Mouse (Mus musculus): ENCODE results near the gene Ccdc146. TPM values are rescaled to one million over a fixed set of nuclear protein-coding genes. Genes with fewer than 3 reads are reported as not detected.
"Not testable (repeated sequence)": the region's sequence is repeated elsewhere in the genome, so short reads cannot be mapped to it uniquely, and the experiment has no call there.

Gene Ccdc146
- total RNA-seq, 2 experiments from 2014 or later: 0.16 to 0.28 TPM

DNA sequence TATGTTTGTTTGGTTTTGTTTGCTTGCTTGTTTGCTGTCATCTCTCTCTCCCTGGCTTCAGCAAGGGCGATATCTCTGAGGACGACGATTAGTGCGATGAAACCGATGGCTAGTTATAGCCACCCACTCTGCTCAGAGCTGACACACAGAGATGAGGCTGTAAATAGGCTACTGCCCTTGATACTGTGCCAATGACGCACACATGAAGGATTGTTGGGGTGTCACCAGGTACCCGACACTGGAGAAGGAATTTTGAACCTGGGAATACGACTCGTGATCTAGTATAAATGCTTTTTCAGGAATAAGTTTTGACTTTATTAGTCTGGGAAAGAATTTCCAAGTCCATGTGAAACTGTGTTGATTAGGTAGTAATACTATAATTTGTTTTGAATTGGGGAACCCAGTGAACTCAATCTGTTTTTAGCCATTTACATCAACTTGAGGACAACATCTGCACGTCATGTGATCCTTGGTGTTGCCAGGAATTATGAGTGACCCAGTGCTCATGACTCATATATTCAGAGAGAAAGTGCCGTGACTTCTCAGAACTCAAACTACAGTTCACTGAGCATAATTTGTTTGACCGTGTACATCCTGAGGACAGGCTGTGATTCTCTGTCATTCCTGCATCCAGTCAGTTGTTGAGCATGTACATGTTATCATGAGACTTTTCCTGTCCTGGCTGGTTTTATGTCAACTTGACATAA is 141.0 kb downstream of the Ccdc146 start:
- DNase-seq (ENCODE audit: extremely low spot score in 1 of 2, low spot score in 2 of 2): no peak
- intact Hi-C loops (cut with DNase I): no loop called here

DNA sequence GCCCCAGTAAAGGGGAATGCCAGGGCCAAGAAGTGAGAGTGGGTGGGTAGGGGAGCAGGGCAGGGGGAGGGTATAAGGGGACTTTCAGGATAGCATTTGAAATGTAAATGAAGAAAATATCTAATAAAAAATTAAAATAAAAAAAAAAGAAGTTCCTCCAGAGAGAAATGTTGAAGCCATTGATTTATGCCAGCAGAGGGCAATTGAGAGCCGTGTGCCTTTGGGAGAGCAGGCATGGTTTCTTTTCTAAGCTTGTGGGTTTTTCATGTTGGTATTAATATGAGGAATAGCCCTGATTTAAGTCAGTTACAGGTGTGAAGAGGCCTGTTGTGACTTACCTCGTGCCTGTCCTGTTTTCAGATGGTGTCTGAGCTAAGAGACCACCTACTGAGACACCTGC is 146.8 kb downstream of the Ccdc146 start:
- intact Hi-C loops (cut with DNase I): loop anchor here (5.0 kb wide), 1 partner anchor 145 kb away; the partner anchor contains the start of genes Ccdc146 and Fam185a
- DNase-seq (ENCODE audit: extremely low spot score in 1 of 2, low spot score in 2 of 2): not testable (repeated sequence)

DNA sequence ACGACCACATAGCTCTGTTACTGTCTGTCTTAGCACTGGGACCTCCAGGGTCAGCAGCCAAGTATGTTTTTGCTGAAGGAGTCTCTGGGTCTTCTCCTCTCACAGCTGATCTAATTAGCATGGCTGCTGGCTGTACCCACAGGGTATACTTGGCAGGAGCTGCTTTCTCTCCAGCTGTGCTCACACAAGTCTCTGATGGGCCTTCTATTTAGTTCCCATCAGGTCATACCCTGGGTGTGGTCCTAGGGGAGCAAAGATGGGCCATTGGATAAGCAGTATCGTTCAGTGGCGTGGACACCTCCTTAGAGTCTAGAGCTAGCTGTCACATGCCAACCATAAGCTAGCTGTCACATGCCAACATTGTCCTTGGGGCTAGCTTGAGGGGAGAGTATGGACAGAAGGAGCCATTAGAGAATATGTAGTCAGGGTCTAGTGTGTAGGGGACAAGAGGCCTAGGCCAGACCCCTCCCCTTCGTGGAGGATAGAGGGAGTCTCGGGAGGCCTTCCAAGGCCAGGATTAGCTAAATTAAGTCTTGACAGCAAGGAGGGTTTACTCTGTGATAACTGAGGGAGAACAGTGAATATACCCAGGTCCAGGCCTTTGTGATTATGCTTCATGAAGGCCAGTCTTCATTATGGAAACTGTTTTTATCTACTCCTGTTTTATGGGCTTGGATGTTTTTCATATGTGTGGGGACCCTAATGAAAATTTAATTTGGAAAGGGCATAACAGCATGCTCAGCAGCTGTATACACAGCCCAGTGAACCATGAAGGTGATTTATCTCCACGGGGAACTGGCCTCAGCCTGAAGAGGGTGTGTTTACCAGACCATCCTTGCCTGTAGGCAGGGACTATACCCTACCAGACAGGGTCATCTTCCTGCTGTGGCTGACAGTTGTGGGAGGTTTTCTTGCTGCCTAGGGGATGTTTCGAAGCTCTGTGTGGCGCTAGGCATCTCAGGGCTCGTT is 152.8 kb downstream of the Ccdc146 start:
- intact Hi-C loops (cut with DNase I): no loop called here
- no peak for DNase-seq (ENCODE audit: extremely low spot score in 1 of 2, low spot score in 2 of 2)

DNA sequence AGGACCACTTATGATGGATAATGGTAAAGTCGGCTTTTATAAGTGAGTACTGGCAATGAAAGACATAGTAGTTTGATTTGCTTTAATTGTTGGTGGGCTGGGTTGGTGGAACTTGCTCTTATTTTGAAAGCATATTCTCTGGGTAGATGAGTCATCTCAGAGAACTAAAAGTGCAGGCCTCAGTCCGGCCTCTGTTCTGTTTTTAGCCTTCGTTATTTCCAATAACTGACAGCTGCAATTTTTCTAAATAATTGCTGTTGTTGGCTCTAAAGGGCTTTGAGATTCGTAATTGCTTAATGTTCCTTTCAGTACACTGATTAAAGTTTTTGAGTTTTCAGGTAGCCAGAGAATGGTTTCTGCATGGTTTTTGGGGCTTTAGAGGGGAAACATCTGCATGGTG is 153.7 kb downstream of the Ccdc146 start:
- intact Hi-C loops (cut with DNase I): no loop called here
- no peak for DNase-seq (ENCODE audit: extremely low spot score in 1 of 2, low spot score in 2 of 2)

DNA sequence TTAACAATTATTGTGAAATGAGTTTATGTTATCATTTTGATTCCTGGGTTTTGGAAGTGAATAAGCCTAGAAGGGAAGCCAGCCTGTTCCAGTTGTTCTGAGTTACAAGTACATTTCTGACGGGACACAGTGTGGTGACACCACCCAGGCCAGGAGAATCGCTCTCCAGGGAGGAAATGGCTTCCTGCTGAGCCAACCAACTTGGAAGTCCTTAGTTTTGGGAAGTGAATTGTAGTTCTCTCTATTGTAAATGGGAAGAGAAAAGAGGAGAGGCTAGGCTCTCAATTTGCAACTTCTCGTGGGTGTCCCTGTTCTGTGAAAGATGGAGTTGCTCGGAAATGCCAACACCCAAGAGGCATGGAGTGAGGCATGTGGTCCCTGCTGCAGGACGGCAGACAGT is 155.0 kb downstream of the Ccdc146 start:
- no peak for DNase-seq (ENCODE audit: extremely low spot score in 1 of 2, low spot score in 2 of 2)
- intact Hi-C loops (cut with DNase I): loop anchor here (10.0 kb wide), 1 partner anchor 475 kb away; no protein-coding TSS in a partner anchor

DNA sequence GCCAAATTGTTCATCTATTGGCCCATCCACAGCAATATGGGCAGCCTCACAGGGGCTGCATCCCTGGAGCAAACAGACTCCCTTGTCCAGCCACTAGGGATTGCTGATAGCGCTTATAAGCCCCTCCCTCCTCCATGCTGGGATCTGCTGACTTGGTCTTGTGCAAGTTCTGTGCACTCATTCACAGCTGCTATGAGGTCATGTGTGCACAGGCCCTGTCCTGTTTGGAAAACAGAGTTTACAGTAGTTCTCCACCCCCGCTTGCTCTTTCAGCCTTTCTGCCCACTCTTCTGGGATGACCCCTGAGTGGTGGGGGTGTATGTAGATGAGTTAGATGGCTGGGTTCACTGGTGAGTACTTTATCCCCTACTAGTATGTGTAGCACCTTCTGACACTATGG is 157.4 kb downstream of the Ccdc146 start:
- intact Hi-C loops (cut with DNase I): loop anchor here (10.0 kb wide), 1 partner anchor 478 kb away; no protein-coding TSS in a partner anchor
- no peak for DNase-seq (ENCODE audit: extremely low spot score in 1 of 2, low spot score in 2 of 2)

DNA sequence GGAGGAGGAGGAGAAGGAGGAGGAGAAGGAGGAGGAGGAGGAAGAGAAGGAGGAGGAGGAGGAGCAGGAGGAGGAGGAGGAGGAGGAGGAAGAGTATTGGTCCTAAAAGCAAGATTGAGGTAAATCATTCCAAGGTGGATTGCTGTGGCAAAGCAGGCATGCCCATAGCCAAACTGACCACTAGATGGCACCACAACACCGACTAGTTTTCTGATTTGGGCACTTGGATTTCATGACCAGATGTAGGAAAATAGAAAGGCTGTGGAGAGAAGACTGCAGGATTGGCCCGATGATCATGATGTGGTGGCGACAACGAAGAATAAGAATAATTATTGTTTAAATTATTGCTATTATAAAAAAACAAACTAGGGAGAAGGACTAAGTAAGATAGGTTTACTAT is 159.4 kb downstream of the Ccdc146 start:
- DNase-seq (ENCODE audit: extremely low spot score in 1 of 2, low spot score in 2 of 2): peak; percentile 80 to 84
- intact Hi-C loops (cut with DNase I): loop anchor here (10.0 kb wide), 1 partner anchor 480 kb away; no protein-coding TSS in a partner anchor

DNA sequence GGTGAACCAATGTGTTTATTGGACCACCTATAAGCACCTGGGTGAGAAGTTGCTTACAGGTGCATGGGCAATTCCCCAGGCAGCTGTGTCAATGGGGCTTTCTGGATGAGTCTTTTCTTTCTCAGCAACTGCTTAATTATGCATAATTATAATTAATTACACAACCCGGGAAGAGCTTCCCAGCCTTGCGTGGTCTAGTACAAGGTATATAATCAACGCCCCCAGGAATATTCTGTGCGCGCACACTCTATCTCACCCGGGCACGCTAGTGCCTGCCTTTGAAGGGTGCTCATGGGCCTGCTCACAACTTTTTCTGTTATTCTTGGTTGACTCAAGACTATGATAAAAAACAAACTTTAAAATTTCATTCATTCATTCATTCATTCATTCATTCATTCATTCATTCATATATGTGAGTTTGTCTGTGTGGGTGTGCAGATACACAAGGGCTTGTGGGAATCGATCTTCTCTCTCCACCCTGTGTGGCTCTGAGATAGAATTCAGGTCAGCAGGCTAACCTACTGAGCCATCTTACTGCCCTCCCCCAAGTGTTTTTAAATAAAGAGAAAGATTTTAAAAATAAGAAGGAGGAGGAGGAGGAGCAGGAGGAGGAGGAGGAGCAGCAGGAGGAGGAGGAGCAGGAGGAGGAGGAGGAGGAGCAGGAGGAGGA is 160.0 kb downstream of the Ccdc146 start:
- intact Hi-C loops (cut with DNase I): loop anchor here (5.0 to 10.0 kb wide), 3 partner anchors 158 to 480 kb away; partner anchors contain the start of genes Ccdc146 and Fam185a
- no peak for DNase-seq (ENCODE audit: extremely low spot score in 1 of 2, low spot score in 2 of 2)

DNA sequence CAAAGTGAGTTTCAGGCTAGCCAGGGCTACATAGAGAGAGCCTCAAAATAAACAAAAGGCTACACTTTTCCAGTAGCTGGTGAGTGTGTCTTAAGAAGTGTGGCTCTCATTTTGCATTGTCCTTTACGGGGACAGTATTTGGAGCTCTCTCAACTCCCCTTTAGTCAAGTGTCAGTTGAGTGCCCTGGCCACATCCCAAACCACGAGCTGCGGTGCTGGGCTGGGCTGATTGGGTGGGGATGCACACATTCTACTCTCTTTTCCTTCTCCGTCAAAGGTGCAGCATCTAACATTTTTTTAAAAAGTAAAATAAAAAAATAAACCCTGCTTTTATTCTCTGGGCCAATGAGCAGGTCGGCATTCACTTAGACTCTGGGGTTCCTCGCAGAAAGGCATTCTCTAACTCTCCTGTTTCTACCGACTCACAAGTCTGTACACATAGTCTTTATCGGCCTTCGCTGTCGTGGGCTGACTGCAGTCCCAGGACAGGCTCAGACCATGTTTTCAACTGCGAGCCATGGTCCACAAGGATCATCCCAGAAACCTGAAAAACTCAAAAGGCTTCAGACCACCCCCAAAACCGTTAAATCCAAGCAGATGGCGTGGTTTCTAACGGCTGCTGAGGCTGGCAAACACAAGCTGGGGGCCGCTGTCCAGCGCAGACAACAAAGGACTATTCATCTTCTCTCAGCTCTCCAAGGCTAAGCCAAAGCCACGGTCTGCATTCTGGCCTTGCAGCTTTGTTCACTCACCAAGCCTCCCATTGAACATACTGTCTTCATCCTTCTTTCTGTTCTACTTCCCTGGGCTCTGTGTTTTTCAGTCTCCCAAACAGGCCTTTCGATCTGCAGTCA is 161.0 kb downstream of the Ccdc146 start:
- intact Hi-C loops (cut with DNase I): loop anchor here (5.0 to 10.0 kb wide), 3 partner anchors 159 to 481 kb away; partner anchors contain the start of genes Ccdc146 and Fam185a
- peak; percentile 32 for DNase-seq (ENCODE audit: extremely low spot score in 1 of 2, low spot score in 2 of 2)

DNA sequence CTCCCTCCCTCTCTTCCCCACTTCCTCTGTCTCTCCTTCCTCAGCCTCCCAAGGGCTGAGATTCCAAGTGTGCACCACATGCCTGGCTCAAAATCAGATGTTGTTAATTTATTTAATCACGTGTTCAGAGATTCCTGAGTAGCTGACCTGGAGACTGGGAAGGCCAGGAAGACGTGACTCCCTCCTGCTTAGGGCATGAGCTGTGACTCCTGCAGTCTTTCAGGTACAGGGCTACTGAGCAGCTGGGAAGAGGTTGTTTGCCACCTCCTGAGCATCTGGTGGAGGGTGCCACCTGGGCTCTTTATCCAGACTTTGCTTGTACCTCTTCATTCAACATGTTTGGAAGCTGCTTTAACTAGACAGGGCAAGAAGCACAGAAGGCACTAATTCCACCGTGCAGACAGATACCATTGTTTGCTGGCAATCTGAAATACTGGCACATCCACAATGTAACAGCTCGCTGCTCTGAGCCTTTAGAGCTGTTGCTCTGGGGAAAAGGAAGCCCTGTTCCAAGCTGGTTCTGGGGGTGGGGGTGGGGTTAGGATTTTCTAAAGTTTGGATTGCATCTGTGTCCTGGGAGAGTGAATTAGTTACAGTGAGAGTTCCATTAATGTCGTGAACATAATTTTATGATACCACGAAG is 163.2 kb downstream of the Ccdc146 start:
- no peak for DNase-seq (ENCODE audit: extremely low spot score in 1 of 2, low spot score in 2 of 2)
- intact Hi-C loops (cut with DNase I): loop anchor here (5.0 to 10.0 kb wide), 3 partner anchors 161 to 483 kb away; partner anchors contain the start of genes Ccdc146 and Fam185a

DNA sequence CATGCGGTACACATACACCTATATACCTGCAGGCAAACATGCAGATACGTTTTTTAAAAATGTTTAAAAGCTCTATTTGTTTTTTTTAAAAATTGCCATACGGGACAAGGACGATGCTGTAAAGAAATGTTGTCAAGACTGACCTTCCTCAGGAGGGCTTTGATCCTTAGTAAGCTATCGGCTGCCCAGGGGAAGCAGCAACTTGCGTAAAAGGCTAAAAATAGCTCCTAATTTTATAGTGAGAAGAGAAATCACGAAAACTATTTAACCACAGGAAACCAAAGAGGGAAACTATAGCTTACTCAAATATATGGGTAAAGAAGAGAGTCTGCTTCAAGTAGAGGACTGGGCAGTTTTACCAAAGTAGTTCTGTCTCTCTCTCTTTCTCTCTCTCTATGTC is 163.7 kb downstream of the Ccdc146 start:
- DNase-seq (ENCODE audit: extremely low spot score in 1 of 2, low spot score in 2 of 2): no peak
- intact Hi-C loops (cut with DNase I): loop anchor here (5.0 to 10.0 kb wide), 3 partner anchors 162 to 484 kb away; partner anchors contain the start of genes Ccdc146 and Fam185a

DNA sequence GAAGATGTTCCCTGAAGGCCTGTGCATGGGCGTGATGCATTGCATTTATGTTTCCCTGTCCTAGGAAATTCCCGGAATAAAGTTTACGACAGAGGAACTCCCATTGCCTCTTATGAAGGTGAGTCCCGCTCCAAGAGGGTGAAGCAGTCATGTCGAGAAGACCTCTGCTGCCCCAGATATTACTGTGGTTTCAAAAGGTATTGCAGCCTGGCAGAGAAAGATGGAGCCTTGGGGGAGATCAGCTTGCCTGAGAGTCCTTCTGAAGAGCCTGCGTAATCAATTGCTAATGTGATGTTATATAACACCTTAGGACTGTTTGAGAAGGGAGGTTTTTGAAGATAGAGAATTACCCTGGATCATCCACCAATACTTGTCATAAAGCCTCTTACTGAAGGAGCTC is 166.7 kb downstream of the Ccdc146 start:
- DNase-seq (ENCODE audit: extremely low spot score in 1 of 2, low spot score in 2 of 2): no peak
- intact Hi-C loops (cut with DNase I): loop anchor here (10.0 kb wide), 1 partner anchor 203 kb away; the partner anchor contains the start of gene Ptpn12

DNA sequence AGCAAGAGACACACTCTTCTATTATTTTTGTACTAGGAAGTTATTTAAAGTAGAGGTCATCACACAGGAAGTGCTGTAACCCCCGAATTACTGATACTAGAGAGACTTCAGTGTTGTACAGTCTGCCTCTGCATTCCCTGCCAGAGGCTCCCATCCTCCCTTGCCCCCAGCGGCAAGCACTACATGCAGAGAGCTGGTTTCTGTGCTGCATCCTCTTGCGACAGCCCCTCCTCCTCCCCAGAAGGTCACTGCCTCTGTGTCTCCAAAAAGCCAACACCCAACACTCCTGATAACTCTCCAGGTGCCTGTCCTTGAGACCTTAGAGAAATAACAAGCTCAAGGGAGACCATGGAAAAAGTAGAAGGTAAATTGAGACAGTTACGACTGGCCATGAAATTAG is 167.4 kb downstream of the Ccdc146 start:
- DNase-seq (ENCODE audit: extremely low spot score in 1 of 2, low spot score in 2 of 2): no peak
- intact Hi-C loops (cut with DNase I): loop anchor here (10.0 kb wide), 1 partner anchor 202 kb away; the partner anchor contains the start of gene Ptpn12

DNA sequence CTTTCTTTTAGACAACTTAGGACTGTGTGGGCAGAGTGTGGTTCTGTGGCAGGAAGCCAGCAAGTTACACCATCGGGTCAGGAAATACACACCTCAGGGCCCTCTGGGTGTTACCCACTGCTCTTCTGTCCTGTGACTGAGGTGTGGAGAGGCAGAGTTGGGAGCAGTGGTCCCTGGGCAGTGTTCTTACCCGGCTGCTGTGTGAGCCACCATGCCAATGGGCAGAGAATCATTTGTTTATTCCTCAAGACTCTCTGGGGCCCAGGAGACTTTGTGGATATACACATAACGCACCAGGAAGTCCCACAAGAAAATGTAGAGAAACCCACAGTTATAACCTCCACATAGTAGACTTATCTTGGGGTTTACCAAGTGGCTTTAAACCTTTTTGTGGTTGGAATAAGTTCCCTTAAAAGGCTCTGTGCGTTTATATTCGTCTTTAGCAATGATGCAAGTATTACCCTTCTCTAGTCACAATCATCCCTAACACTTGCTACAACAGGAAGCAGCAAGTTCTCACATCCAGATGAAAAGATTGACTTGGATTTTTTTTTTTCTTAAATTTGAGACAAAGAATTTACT is 168.8 kb downstream of the Ccdc146 start:
- DNase-seq (ENCODE audit: extremely low spot score in 1 of 2, low spot score in 2 of 2): no peak
- intact Hi-C loops (cut with DNase I): loop anchor here (10.0 kb wide), 1 partner anchor 201 kb away; the partner anchor contains the start of gene Ptpn12

DNA sequence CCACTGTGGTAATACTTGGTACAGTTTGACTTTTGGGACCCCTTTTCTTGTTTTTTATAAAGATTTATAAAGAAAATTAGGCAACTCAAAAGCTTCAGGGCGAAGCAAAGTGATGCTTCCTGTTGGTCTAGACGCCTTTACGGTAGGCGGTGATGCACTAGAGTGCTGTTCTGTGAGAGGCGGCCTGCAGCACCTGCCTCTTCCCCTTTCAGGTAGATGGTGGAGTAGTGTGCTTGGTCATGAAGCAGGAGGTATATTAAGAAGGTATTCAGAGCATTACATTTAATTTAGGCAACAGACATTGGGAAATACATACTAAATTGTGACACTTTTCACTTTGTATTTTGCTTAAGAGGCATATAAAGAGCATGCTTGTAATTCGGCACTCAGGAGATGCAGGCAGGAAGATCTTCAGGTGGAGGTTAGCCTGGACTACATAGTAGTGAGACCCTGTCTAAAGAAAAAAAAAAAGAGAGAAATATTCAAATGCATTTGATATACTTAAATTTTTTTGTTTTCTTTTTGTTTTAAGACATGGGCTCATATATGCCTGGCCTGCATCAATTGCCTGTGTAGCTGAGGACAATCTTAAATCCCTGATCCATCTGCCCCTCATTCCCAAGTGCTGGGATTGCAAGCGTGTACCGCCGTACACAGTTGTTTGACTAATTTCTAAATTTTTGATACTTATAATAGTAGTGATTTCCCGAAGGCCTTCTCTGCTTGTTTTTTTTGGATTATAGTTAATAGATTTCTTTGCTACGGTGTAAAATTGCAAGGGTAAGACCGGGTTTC is 169.5 kb downstream of the Ccdc146 start:
- intact Hi-C loops (cut with DNase I): loop anchor here (10.0 kb wide), 1 partner anchor 200 kb away; the partner anchor contains the start of gene Ptpn12
- DNase-seq (ENCODE audit: extremely low spot score in 1 of 2, low spot score in 2 of 2): no peak

DNA sequence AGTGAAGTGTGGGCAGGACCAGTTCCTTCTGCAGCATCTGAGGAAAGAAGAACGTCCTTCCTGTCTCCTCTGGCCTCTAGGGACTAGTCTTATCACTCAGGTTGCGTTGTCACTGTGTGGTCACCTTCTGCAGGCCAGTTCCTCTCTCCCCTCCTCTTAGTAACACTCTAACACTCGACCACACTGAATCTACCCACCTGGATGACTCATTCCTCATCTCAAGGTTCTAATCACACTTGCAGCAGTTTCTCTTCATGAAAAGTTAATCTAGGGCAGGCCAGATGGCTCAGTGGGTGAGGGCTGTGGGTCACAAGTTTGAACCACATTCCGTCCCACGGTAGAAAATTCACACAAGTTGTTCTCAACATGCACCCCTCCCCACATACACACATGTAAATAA is 175.6 kb downstream of the Ccdc146 start:
- DNase-seq (ENCODE audit: extremely low spot score in 1 of 2, low spot score in 2 of 2): no peak
- intact Hi-C loops (cut with DNase I): no loop called here
